Mouse (Mus musculus) liver, embryonic 11.5 days (tissue): Measurements from ENCODE around the gene Zfp873. TPM values are rescaled to one million over a fixed set of nuclear protein-coding genes. Genes with fewer than 3 reads are reported as not detected.
"Not testable (repeated sequence)": the region's sequence is repeated elsewhere in the genome, so short reads cannot be mapped to it uniquely, and the experiment has no call there.

Experiments used
- ATAC-seq: fragments of 200-750 bp; cut with Nextera tagmentation; replicated peaks from 2 replicates; pipeline ENCODE4 v1.8.0; 2017; ENCODE audit warnings: moderate number of reproducible peaks, mild to moderate bottlenecking, moderate TSS enrichment, moderate library complexity; ENCODE audit not compliant: low FRiP score
- DNase-seq: peaks from one replicate; pipeline ENCODE4 v3.0.0-alpha.2; 2017; ENCODE audit warnings: low spot score
- H3K27ac ChIP-seq: fragments of 300-500 bp; sonication (generic); 2 replicates; pipeline ENCODE4 v1.5.1; 2014; ENCODE audit warnings: mild to moderate bottlenecking, low read depth, low read length, control low read depth
- H3K27me3 ChIP-seq: fragments of 300-500 bp; sonication (generic); replicated peaks from 2 replicates; pipeline ENCODE4 v1.6.1; 2014; ENCODE audit warnings: low read length, mixed read lengths; ENCODE audit not compliant: control insufficient read depth, insufficient read depth
- H3K36me3 ChIP-seq: fragments of 300-500 bp; sonication (generic); 2 replicates; pipeline ENCODE4 v1.6.1; 2014; ENCODE audit warnings: mild to moderate bottlenecking, low read length, moderate library complexity, mixed read lengths; ENCODE audit not compliant: control insufficient read depth, insufficient read depth
- H3K4me1 ChIP-seq: fragments of 300-500 bp; sonication (generic); replicated peaks from 2 replicates; pipeline ENCODE4 v1.6.1; 2014; ENCODE audit warnings: low read length, mixed read lengths; ENCODE audit not compliant: control insufficient read depth, insufficient read depth
- H3K4me2 ChIP-seq: fragments of 300-500 bp; sonication (generic); 2 replicates; pipeline ENCODE4 v1.6.1; 2014; ENCODE audit warnings: mild to moderate bottlenecking, control low read depth, moderate library complexity
- H3K4me3 ChIP-seq: fragments of 300-500 bp; sonication (generic); 2 replicates; pipeline ENCODE4 v1.5.1; 2014; ENCODE audit warnings: low read depth, low read length, control low read depth
- H3K9ac ChIP-seq: fragments of 300-500 bp; sonication (generic); 2 replicates; pipeline ENCODE4 v1.6.1; 2014; ENCODE audit warnings: low read depth, low read length, control low read depth
- H3K9me3 ChIP-seq: fragments of 300-500 bp; sonication (generic); 2 replicates; pipeline ENCODE4 v1.6.1; 2016; ENCODE audit warnings: low read length, inconsistent platforms, mixed read lengths; ENCODE audit not compliant: control insufficient read depth
- WGBS: fragments of 180-500 bp; shearing (Covaris S2); extraction: QIAGEN DNeasy Blood & Tissue Kit; methylation state at CpG from one replicate; pipeline ENCODE4 v1.1.7; 2014; 5-methylcytosine and 5-hydroxymethylcytosine counted together
- polyA plus RNA-seq: library from polyadenylated mRNA; unstranded; fragments of >200 nt; fragmentation: Nextera tagmentation; extraction: Ambion mirVana; gene quantifications from 2 replicates; pipeline ENCODE4 v1.2.1, GENCODE M21; 2014

The Zfp873 gene
- 7.9 and 8.9 TPM in 2 replicates for polyA plus RNA-seq

- WGBS: 9% methylated on average over 35 of the region's 35 CpGs
- no peaks in the 10 kb centered on the region for H3K4me1 ChIP-seq
- H3K4me3 ChIP-seq: peak within 1 kb of the TSS; percentile 57
- H3K9me3 ChIP-seq: peaks cover 22% of the 10 kb centered on the region
- DNase-seq (peak; percentile 83), ATAC-seq (peak; percentile 99)
- H3K9ac ChIP-seq: peak within 1 kb of the TSS; percentile 71
- H3K27me3 ChIP-seq: no peaks in the 10 kb centered on the region
- peak within 1 kb of the TSS; percentile 72 for H3K4me2 ChIP-seq
- H3K27ac ChIP-seq: peak within 1 kb of the TSS; percentile 87
- H3K36me3 ChIP-seq: peaks cover 8% of the 10 kb centered on the region
Observed at GRCm38 (mm10) chr10:82047597-82048459, at the start of gene Zfp873. Gene Zfp873 (plus strand): TSS chr10:82048123.

GRCm38 (mm10) chr10:82003209-82003608 lies 44.7 kb upstream of the Zfp873 start:
- H3K4me1 ChIP-seq, H3K4me3 ChIP-seq, H3K9ac ChIP-seq, ATAC-seq, H3K27ac ChIP-seq, H3K27me3 ChIP-seq, H3K9me3 ChIP-seq, H3K36me3 ChIP-seq, H3K4me2 ChIP-seq, DNase-seq: not testable (repeated sequence)
- 87% methylated on average over 1 of the region's 1 CpGs for WGBS

GRCm38 (mm10) chr10:82004822-82005221 lies 43.1 kb upstream of the Zfp873 start:
- H3K4me2 ChIP-seq, DNase-seq, H3K27ac ChIP-seq, H3K9me3 ChIP-seq, H3K36me3 ChIP-seq, H3K27me3 ChIP-seq, H3K9ac ChIP-seq, H3K4me1 ChIP-seq, ATAC-seq, H3K4me3 ChIP-seq: not testable (repeated sequence)
- WGBS: 35% methylated on average over 1 of the region's 2 CpGs

- no peak for ATAC-seq
- Histone ChIP-seq H3K27ac (no peak overlapping the region), H3K36me3 (no peaks in the 10 kb centered on the region), H3K9me3 (peaks cover 4% of the 10 kb centered on the region; the same call in 1 of the 2 replicates), H3K27me3 (no peaks in the 10 kb centered on the region), H3K4me3 (no peak overlapping the region), H3K4me1 (no peaks in the 10 kb centered on the region), H3K4me2 (no peak overlapping the region), H3K9ac (no peak overlapping the region)
- DNase-seq: no peak
- WGBS: 64% methylated on average over 2 of the region's 2 CpGs
Observed at GRCm38 (mm10) chr10:82042191-82042590, 5.7 kb upstream of the Zfp873 start.

- Histone ChIP-seq H3K4me3 (no peak overlapping the region), H3K27me3 (no peaks in the 10 kb centered on the region), H3K9ac (no peak overlapping the region), H3K36me3 (no peaks in the 10 kb centered on the region), H3K9me3 (peaks cover 10% of the 10 kb centered on the region), H3K27ac (no peak overlapping the region), H3K4me1 (no peaks in the 10 kb centered on the region), H3K4me2 (no peak overlapping the region)
- DNase-seq (no peak), ATAC-seq (no peak)
- WGBS: 69% methylated on average over 3 of the region's 3 CpGs
Observed at GRCm38 (mm10) chr10:82046603-82047002, 1.3 kb upstream of the Zfp873 start.

- Histone ChIP-seq H3K36me3 (peaks cover 11% of the 10 kb centered on the region), H3K4me2 (peak overlapping the region; percentile 72), H3K4me3 (peak overlapping the region; percentile 57), H3K27ac (peak overlapping the region; percentile 87), H3K9me3 (peaks cover 27% of the 10 kb centered on the region), H3K9ac (peak overlapping the region; percentile 71)
- DNase-seq, H3K4me1 ChIP-seq, H3K27me3 ChIP-seq: not testable (repeated sequence)
- ATAC-seq: peak; percentile 21; the same call in 1 of the 2 replicates
- 23% methylated on average over 10 of the region's 10 CpGs for WGBS
Observed at GRCm38 (mm10) chr10:82048460-82048804, 509 bp downstream of the Zfp873 start.

- not testable (repeated sequence) for H3K27me3 ChIP-seq, H3K4me1 ChIP-seq, H3K9me3 ChIP-seq, H3K9ac ChIP-seq, H3K36me3 ChIP-seq
- ATAC-seq: peak; percentile 95
- H3K27ac ChIP-seq: peak within 1 kb of the TSS; percentile 55; the same call in 1 of the 2 replicates
- peak within 1 kb of the TSS; percentile 54 for H3K4me3 ChIP-seq
- peak; percentile 62 for DNase-seq
- 16% methylated on average over 42 of the region's 42 CpGs for WGBS
- H3K4me2 ChIP-seq: peak within 1 kb of the TSS; percentile 53
Observed at GRCm38 (mm10) chr10:82082728-82083621, 35.1 kb downstream of the Zfp873 start, which contains the start of gene BC024063. Gene BC024063 (plus strand): TSS chr10:82083353.

- not testable (repeated sequence) for H3K4me1 ChIP-seq, H3K27ac ChIP-seq, ATAC-seq, H3K9me3 ChIP-seq, H3K27me3 ChIP-seq, H3K9ac ChIP-seq, H3K36me3 ChIP-seq, DNase-seq
- Histone ChIP-seq H3K4me2 (peak overlapping the region; percentile 53), H3K4me3 (peak overlapping the region; percentile 54)
- WGBS: 15% methylated on average over 13 of the region's 14 CpGs
Observed at GRCm38 (mm10) chr10:82083622-82083971, 35.7 kb downstream of the Zfp873 start.
